Mouse (Mus musculus): ENCODE measurements around the gene Wwtr1.

Wwtr1 gene

DNA sequence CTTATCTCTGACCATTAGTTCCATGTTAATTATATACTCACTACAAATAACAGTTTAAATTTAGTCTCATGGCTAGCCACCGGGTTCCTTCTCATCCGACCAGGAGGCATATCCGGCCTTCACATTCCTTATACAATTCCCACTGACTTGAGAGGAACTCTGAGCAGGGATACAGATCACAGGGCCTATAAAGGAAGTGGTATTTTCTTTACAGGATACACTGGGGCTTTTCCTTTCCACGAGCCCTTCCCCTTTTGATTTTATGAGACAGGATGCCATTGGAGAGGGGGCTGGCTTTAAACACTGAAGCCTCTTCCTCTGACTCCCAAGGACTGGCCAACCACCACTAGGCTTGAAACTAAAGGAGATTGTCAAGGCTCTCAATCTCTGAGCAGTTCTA lies 59.6 kb downstream of the Wwtr1 start:
- DNase-seq (ENCODE audit: low read depth, low spot score): no peak

DNA sequence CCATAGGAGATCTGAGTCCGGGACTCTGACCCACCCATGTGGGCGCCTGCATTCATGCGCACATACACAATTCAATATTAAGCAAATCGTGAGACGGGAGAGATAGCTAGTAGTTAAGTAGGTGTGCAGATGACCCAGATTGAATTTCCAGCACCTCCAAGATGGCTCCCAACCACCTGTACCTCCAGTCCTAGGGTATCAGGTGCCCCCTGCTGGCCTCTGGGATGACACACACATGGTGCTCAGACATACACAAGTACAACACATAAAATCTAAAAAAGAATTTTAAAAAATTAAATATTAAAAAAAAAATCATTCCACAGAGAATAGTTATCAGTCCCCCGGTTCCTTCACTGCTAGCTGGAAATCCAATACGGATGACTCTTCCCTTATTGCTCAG lies 60.7 kb downstream of the Wwtr1 start:
- no peak for DNase-seq (ENCODE audit: low read depth, low spot score)

DNA sequence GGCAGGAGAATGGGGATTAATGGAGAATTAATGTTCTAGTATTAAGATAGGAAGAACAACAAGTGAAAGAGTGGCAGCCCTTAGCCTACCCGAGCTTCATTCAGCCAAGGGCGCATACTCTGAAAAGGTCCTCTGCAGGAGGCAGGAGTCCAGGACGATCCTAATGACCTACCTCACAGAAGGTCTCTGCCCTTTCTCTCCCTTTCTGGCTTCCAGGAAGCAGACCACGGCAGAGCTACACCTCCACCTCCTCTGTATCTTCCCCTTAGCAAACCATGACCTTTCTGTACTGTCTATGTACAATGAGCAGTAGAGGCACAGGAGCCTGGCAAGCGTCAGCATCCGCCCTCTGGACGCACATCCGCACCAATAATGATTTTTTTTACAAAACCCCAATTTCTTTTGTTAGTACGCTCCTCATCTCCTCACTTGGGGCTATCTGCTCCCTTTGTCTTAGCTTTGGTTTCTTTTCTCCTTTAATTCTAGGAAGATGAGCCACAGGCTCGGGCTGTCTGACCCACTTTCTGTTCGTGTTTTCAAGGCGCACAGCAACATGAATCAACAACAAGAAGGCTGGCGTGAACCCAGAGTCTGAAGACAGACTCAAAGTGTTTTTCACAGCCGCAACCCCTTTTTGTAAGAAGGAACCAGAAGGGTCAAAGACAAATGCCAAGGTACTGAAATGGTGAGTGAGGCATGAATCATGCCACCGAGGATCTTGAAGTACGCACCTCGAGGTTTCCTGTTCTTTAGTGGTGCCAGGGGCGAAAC lies 63.7 kb downstream of the Wwtr1 start:
- DNase-seq (ENCODE audit: low read depth, low spot score): no peak

DNA sequence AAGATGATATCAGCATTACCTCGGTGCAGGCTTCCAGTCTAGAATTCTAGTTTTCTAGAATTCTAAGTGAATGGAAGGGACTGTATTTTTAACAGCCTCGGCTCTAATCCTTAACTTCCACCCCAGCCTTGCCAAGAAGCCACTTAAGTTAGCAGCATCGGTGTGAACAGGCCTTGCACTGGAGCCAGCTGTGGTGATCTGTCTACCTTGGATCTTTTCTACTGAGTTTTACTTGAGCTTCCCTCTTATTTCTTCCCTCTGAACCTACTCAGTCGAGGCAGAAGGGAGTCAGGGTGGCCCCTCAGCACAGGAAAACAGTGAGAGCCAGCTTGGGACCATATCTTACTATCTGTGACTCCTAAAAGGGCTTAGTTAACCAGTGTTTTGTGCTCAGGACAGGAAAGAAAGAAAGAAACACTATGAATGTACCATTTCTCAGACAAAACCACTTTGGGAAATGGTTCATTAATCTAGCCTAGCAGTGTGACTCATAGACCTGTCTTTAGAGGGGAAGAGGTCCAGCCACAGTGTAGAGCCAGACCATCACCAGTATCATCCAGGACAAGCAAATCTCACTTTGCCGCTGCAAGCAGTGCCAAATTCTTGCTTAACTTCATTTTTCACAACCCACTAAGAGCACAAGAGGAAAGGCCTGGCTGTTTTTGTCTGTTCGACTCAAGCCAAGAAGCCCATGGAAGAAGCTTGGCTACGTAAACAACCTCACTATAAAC lies 65.6 kb downstream of the Wwtr1 start:
- no peak for DNase-seq (ENCODE audit: low read depth, low spot score)

DNA sequence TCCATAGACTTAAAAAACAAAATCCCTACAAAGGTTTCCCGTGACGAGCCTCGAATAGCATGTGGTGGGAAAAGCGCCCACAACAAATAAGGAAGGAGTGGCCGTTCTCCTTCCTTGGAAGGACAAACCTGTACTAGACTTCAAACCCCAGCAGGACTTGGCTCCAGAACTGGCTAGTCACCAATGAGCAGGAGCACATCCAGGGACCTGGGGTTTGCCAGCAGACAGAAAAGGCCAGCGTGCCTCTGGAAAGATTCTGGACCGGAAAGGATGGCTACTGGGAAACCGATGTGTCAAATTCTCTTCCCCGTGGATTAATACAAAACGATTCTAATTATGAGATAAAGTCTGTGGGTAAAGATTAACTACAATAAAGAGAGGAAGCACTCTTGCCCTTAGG lies 69.7 kb downstream of the Wwtr1 start:
- DNase-seq (ENCODE audit: low read depth, low spot score): no peak

DNA sequence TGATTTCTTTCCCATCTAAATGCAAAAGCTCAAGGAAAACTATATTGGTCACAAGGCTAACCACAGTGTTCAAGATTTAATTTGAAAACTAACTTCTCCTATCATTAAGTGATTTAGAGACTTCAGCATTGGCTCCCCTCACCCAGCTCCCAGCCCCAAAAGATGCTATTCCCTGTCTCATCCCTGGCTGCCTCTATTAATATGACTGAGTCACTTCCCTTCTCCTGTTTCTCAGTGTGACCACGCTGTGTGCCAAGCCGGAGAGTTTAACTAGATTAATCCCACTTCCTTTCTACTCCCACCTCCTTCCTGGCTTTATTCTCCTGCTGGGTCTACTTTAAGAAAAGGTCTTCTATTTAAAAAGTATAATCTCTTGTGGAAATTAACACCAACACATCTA lies 71.0 kb downstream of the Wwtr1 start:
- DNase-seq (ENCODE audit: low read depth, low spot score): no peak

DNA sequence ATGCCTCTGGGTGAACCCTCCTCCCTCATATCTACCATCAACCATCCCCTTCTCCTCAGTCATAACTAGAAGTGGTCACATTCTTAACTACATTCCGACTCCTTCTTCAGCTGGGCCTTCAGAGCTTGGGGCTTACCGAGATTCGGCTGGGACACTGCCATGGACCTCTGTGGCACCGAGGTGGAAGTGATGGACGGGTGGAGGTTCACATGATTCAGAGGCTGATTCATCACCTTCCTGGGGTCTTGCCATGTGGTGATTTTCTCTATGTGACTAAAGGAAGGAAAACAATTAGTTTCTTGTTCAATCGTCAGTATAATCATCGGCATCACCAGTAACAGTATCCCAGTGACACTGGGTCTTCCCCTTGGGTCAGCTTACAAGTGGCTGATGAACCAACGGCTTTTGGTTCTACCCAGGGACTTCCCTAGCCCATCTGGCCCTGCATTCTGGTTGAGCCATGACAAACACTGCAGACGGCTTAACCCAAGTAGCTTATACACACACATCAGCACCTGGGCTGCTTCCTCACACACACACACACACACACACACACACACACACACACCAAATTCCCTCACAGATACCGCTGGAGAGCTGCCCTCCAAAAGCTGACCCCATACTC lies 74.0 kb downstream of the Wwtr1 start:
- no peak for DNase-seq (ENCODE audit: low read depth, low spot score)

DNA sequence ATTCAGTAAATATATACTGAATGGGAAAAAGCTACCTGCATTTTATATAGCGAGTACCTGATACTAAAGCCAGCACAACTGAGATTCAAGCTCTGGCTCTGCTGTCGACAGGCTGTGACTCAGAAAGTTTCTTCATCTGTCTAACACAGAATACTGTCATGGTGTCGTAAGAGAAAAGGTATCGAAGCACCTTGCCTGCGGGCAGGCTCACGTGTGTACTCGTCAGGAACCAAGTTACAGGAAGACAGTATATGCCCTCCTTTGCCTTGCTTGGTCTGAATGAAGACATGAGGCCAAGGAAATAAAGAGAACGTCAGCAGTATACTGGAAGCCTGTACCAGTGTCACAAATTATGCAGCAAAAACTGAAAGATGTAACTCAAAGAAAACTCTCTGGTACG lies 74.9 kb downstream of the Wwtr1 start:
- DNase-seq (ENCODE audit: low read depth, low spot score): no peak

DNA sequence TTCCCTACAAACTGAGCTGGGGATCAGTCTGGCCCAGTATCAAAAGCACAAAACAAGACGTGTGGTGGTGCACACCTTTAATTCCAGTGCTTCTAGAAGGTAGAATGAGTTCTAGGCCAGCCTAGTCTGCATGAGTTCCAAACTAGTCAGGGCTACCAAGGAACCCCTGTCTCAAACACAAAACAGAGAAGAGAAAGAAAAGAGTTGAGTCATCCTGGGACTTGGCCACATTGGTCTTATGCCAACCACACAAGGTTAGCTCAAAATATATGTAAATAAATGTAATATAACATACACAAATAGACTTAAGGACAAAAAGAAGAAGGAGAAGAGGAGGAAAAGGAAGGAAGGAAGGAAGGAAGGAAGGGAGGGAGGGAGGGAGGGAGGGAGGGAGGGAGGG lies 77.9 kb downstream of the Wwtr1 start:
- DNase-seq (ENCODE audit: low read depth, low spot score): no peak

DNA sequence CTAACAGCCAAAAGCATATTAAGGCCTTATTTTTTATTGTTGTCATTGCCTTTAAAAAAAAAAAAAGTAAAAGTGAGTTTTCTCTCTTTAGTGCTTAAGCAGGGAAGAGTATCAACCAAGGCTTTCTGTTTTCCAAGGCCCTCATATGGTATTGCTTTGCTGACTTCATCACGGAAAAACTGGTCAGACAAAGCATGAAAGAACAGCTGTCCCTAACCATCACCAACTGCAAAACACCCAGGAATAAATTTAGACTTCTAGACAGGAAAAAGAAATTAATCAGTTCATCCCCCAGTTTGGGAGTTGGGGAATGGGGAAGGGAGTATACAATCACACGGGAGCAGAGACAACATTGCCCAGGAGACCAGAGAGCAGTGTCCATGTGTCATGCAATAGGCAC lies 79.3 kb downstream of the Wwtr1 start:
- no peak for DNase-seq (ENCODE audit: low read depth, low spot score)

DNA sequence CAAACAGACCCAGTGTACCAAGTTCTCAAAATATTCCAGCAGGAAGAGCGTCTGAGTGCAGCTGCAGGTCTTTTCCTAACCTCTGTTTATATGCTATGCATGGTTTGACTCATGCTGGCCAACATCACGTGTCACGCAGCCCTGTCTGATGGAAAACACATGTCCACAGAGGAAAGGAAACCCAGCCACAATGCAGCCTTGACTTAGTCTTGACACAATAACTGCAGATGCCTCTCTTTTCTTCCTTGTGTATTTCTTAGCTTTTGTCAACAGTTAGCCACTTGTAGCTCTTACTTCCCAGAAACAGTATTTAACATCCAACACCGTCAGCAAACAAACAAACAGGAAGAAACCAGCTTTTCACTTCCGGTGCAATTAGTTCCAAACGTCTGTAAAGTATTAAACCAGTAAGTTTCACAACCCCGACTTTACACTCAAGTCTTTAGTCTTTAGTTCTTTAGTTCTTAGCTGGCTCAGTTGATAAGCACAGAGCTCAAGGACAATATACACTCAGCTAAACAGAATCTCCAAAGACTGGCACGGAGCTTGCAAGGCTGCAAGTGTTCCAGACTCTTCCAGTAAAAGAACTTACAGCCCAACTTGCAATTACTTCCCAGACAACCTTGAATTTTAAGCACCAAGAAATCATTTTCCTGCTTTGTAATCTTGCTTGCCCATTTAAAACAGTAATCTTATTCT lies 88.1 kb downstream of the Wwtr1 start:
- DNase-seq (ENCODE audit: low read depth, low spot score): no peak

DNA sequence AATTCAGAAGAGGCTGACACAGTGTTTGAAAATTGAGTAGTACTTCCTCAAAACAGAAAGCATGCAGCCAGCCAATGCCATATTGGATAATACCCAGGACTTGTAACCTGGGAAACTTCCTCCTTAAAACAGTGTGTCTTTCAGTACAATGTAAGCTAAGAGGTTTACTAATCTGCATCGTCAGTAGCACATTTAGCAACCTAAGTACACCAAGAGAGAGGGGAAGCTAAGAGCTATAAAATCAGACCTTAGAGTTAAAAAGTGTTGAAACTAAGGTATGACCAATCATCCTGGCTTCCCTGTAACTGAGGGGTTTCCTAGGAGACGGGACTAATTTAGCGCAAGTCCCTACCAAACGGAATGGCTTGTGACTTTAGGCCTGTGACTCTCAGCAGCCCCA lies 89.6 kb downstream of the Wwtr1 start:
- no peak for DNase-seq (ENCODE audit: low read depth, low spot score)

DNA sequence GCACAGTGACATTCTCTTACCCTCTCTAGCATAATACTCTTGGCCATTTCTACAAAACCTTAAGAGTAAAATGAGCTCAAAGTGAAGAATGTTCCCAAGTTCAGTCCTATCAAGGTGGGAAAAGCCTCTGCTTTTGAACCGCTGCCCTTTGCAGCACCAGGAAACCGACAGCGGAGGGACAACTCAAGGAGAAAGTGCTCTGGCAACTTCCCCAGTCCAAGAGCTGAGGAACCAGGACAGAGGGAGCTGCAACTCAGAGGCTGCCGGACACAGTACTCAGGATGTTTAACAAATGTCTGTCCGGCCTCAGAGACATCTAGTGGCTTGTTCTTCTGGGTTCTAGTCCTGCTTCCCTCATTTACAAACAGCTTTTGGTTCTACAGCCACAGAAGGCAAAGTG lies 93.7 kb downstream of the Wwtr1 start:
- no peak for DNase-seq (ENCODE audit: low read depth, low spot score)

DNA sequence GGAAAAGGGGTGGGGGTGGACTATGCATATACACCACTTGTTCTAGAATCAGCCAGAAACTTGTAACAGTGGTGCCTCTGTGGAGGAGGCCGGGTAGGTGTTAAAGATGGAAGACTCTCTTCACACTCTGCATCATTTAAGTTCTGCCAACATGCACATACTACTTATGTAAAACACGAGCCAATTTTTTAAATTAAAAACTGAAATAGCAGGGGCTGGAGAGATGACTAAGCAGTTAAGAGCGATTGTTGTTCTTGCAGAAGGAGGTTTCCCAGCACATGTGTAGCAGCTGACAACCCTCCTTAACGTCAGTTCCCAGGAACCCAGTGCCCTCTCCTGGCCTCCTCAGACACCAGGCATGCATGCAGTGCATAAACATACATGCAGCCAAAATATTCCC lies 95.1 kb downstream of the Wwtr1 start:
- no peak for DNase-seq (ENCODE audit: low read depth, low spot score)

DNA sequence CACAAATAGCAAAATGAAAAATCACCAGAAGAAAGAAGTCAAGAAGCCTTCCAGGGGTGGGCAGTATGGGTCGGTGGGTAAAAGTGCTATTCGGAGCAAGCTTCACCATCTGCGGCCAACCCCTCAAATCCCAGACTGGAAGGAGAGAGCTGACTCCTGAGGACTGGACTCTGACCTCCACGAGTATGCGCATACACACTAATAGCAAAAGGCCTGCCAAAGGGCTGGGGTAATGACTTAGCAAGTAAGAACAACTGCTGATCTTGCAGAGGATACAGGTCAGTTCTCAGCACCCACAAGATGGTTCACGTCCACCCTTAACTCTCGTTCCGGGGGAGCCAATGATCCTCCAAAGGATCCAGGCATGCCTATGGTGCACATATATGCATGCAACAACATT lies 101.3 kb downstream of the Wwtr1 start:
- DNase-seq (ENCODE audit: low read depth, low spot score): no peak

DNA sequence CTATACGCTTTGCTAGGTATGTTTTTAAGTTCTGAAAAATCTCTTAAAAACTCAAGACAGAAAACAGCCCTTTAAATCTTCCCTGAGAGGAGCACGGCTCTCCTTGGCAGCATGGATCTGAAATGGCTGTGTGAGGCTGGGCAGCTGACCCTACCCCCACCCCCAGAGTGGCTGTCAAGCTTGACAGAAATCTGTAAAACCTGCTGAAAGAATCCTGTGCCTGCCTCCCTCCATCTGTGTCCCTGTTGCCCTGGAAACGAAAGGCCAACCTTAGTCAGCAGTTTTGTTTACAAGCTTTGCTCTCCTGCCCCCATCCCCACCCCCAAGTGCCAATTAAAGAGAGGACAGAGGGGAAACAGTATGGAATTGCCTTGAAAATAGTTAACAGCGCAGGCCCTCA lies 103.3 kb downstream of the Wwtr1 start:
- no peak for DNase-seq (ENCODE audit: low read depth, low spot score)

DNA sequence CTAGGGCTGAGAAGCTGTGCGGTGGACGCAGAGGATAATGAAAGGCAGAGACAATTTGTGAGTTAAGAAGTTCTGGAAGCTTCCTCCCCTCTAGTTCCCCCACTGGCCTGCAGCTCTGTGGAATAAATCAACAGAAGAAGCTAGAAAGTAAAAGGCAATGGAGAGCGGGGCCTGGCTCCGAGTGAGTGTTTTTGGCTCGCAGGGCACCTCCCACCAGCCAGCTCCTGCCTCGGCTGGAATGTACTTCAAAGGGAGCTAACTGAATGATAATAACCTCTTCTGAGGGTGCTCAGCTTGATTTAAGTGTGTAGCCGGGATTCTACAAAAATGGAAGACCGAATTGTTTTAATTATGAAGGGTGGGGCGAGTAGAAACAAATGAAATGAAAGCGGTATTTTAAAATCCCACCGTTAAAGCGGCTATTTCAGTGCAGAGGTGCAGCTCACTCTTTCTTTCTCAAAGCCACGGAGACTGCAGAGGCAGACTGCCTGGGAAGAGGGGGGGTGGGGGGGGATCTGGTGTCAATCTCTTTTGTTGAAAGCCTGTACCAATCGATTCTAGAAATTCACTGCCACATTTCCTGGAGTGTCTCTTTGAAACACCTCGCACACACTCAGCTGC lies 104.6 kb downstream of the Wwtr1 start:
- no peak for DNase-seq (ENCODE audit: low read depth, low spot score)

DNA sequence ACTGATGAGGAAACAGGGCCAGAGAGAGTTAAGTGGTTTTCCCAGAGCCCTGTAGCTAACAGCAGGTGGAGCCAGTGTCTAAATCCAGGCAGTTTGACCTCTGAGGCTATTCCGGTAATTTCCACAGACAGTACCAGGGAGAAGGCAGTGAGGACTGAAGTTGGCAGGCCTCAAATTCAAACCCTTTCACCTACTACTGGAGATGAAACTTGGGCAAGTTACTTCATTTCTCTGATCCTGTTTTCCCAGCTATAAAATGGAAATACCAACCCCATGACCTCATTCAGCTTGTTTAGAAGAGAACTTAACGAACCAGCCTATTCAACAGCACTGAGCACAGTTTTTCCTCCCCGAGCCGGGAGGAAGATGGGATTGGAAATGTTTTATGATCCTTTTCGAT lies 105.4 kb downstream of the Wwtr1 start:
- no peak for DNase-seq (ENCODE audit: low read depth, low spot score)

DNA sequence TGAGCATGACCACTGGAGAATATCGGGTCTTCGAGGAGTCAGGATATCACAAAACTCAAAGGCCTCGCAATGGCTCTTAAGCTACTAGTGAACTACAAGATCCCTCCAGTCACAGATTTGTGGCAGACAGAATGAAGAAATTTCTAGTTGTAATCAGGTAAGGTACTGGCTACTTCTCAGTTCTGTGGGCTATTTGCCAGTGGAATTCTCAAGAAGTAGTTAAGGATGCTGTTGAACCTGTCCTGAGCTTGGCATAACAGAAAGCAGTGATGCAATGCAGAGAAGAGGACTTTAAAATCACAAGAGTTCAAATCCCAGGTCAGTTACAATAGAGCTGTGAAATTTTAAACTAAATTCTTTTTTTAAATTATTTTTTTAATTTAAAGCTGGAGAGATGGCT lies 106.4 kb downstream of the Wwtr1 start:
- no peak for DNase-seq (ENCODE audit: low read depth, low spot score)

DNA sequence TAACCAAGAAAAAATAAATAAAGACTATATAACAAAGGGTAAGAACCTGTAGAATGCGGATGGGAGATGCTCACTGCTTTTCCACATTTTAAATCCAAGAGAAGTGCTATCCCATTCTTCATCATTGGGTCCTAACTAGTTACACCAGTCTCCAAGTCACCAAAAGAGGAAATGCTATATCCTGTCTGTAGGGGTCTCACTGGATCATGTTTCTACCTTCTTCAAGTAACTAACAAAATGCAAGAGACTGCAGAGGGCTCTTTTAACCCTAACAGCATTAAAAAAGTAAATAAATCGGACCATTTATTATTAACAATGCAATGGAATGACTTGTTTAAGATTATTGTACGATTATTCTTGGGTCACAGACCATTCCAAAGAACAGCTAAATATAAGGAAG lies 109.4 kb downstream of the Wwtr1 start:
- no peak for DNase-seq (ENCODE audit: low read depth, low spot score)

DNA sequence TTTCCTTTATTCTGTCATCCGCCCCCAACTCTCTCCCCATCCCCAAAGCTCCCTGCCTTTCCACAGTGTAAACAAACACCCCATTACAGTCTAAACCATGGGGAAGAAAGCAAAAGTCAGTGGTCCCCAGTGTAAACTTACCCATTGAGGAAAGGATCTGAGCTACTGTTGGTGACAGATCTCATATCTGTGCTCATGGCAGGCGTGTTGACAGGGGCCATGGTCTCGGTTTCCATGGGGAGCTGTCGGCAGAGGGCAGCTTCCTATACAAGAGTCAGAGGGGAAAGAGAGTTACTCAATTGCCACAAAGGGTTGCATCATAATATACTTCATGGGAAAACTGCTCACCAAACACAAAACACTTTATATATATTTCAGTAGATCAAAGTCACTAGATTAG lies 112.4 kb downstream of the Wwtr1 start:
- no peak for DNase-seq (ENCODE audit: low read depth, low spot score)

DNA sequence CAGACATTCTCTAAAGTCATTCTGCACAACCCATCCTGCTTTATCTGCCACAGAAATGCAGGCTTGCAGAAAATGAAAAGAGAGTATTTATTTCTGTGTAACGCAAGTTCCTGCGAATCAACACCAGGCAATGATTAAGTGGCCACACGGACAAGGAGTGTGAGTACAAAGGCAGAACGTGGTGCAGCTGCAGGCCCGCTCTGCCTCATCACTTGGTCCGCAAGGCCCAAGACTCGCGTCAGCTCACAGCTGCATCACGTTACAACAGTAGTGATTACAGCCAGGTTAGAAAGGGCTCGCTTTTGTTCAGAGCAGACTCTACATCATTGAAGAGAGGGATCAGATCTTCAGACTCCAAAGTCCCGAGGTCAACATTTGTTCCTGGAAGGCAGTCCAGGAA lies 117.1 kb downstream of the Wwtr1 start:
- DNase-seq (ENCODE audit: low read depth, low spot score): no peak

Data from c-Kit-negative CD71-positive TER-119-positive erythroid progenitor cells, embryonic 14.5 days (primary cell).